Mouse (Mus musculus) bone marrow macrophage, adult 2 months (primary cell): Measurements from ENCODE around the gene Mtx3.

Source experiments
- CTCF ChIP-seq: IDR thresholded peaks from 2 replicates; pipeline ENCODE4 v1.5.1; 2012; ENCODE audit warnings: low read depth, mild to moderate bottlenecking, low read length, moderate library complexity
- POLR2A ChIP-seq: IDR thresholded peaks from 2 replicates; pipeline ENCODE4 v1.6.1; 2012; ENCODE audit warnings: mild to moderate bottlenecking, low read depth, low read length, borderline replicate concordance

DNA sequence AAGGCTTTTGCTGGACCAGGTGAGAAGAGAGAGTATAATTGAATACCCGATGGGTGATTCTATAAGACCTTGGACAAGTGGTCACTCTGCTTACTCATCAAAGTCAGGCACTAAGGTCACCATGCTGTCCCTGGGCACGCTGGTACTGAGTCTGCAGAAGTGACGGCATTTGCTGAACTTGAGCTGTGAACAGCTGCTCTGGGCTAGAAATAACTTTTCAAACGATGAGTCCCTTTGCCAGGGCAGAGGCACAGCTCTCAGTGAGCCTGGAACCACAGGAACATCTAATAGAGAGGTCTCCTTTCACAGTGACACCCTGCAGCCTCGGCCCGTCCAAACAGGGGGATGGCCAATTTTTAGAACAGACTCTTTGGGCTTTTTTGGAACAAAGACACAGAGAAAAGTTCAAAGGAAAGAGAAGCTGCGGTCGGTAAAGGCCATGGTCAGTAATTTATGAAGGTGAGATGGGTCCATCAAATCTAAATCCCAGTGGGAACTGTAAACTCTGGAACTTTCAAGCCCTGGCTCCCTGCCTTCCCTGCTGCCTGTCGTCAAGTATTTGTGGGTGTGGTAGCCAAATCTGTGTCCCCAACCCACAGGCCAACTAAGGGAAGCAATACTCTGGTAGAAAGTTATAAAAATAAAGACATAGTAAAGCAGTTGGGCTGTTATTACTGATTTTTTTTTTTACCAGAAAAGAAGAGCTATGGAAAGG, 37.9 kb downstream of the Mtx3 start:
- TF ChIP-seq CTCF = no peak
- TF ChIP-seq POLR2A = no peak
